Mouse (Mus musculus) CH12.LX (cell line): Measurements from ENCODE around the gene Tle6.

Experiments
- CHD1 ChIP-seq: IDR thresholded peaks from 2 replicates; pipeline ENCODE4 v1.6.1; 2012; ENCODE audit warnings: low read depth, low read length, improper control_type of control experiment, inconsistent platforms
- CHD2 ChIP-seq: IDR thresholded peaks from 2 replicates; pipeline ENCODE4 v1.6.1; 2011; ENCODE audit warnings: low read length, improper control_type of control experiment
- CTCF ChIP-seq, 2 experiments: IDR thresholded peaks in 1 of 2; conservative IDR thresholded peaks in 1 of 2; 2 replicates each; pipeline ENCODE4 v1.5.1; 2011 to 2012; ENCODE audit warnings: low read depth in 2 of 2, low read length in 2 of 2, improper control_type of control experiment in 1 of 2, inconsistent platforms in 1 of 2, mild to moderate bottlenecking in 1 of 2, moderate library complexity in 1 of 2
- EP300 ChIP-seq: IDR thresholded peaks from 2 replicates; pipeline ENCODE4 v1.6.1; 2011; ENCODE audit warnings: low read length, improper control_type of control experiment
- HCFC1 ChIP-seq: IDR thresholded peaks from 2 replicates; pipeline ENCODE4 v1.6.1; 2012; ENCODE audit warnings: low read depth, mild to moderate bottlenecking, inconsistent platforms, low read length, improper control_type of control experiment
- MAFK ChIP-seq: IDR thresholded peaks from 2 replicates; pipeline ENCODE4 v1.6.1; 2011; ENCODE audit warnings: low read length, improper control_type of control experiment; ENCODE audit not compliant: insufficient replicate concordance
- MXI1 ChIP-seq: IDR thresholded peaks from 2 replicates; pipeline ENCODE4 v1.6.1; 2011; ENCODE audit warnings: mild to moderate bottlenecking, low read depth, low read length, improper control_type of control experiment
- MYC ChIP-seq: IDR thresholded peaks from 2 replicates; pipeline ENCODE4 v1.6.1; 2011; ENCODE audit warnings: low read depth, mild to moderate bottlenecking, improper control_type of control experiment, low read length
- POLR2A ChIP-seq: IDR thresholded peaks from 2 replicates; pipeline ENCODE4 v1.6.1; 2011; ENCODE audit warnings: low read depth, mild to moderate bottlenecking, improper control_type of control experiment, low read length
- RCOR1 ChIP-seq: conservative IDR thresholded peaks from 2 replicates; pipeline ENCODE4 v1.6.1; 2012; ENCODE audit warnings: low read depth, mild to moderate bottlenecking, inconsistent platforms, low read length, improper control_type of control experiment
- TBP ChIP-seq: conservative IDR thresholded peaks from 2 replicates; pipeline ENCODE4 v1.6.1; 2011; ENCODE audit warnings: low read depth, low read length, improper control_type of control experiment
- TCF12 ChIP-seq: IDR thresholded peaks from 2 replicates; pipeline ENCODE4 v1.6.1; 2014; ENCODE audit warnings: low read depth, mild to moderate bottlenecking, inconsistent platforms, low read length, improper control_type of control experiment
- USF1 ChIP-seq: IDR thresholded peaks from 2 replicates; pipeline ENCODE4 v1.6.1; 2014; ENCODE audit warnings: low read depth, mild to moderate bottlenecking, inconsistent platforms, low read length, improper control_type of control experiment
- ZC3H11A ChIP-seq: IDR thresholded peaks from 2 replicates; pipeline ENCODE4 v1.6.1; 2012; ENCODE audit warnings: low read depth, mild to moderate bottlenecking, inconsistent platforms, low read length, improper control_type of control experiment

- no peak for TF ChIP-seq MYC
- TF ChIP-seq TCF12: no peak
- no peak for TF ChIP-seq EP300
- TF ChIP-seq CTCF (conservative IDR thresholded peaks at IDR 0.05 in 1 of 2, IDR thresholded peaks at IDR 0.05 in 1 of 2; ENCODE audit: low read depth in 2 of 2, low read length in 2 of 2): no peak
- no peak for TF ChIP-seq TBP
- no peak for TF ChIP-seq MAFK
- no peak for TF ChIP-seq MXI1
- no peak for TF ChIP-seq CHD1
- no peak for TF ChIP-seq RCOR1
- no peak for TF ChIP-seq CHD2
- TF ChIP-seq HCFC1: no peak
- TF ChIP-seq ZC3H11A: no peak
- TF ChIP-seq USF1: no peak
- TF ChIP-seq POLR2A: no peak
Measured at GRCm38 (mm10) chr10:81546788-81547571, 53.9 kb downstream of the Tle6 start.
